Mouse (Mus musculus): Measurements from ENCODE around the gene Ergic1.

- peak; percentile 95 for TF ChIP-seq CTCF (IDR thresholded peaks at IDR 0.05; ENCODE audit: extremely low read depth, insufficient read depth, insufficient read length, insufficient replicate concordance)
- TF ChIP-seq POLR2A (IDR thresholded peaks at IDR 0.05; ENCODE audit: low read depth, low read length): peak; percentile 71
Measured at GRCm38 (mm10) chr17:26662978-26663683, 101.8 kb downstream of the Ergic1 start, which contains the start of gene Atp6v0e.
